Mouse (Mus musculus): ENCODE measurements around the gene Tbc1d23.
"Not testable (repeated sequence)": the region's sequence is repeated elsewhere in the genome, so short reads cannot be mapped to it uniquely, and the experiment has no call there.

Tbc1d23 gene

DNA sequence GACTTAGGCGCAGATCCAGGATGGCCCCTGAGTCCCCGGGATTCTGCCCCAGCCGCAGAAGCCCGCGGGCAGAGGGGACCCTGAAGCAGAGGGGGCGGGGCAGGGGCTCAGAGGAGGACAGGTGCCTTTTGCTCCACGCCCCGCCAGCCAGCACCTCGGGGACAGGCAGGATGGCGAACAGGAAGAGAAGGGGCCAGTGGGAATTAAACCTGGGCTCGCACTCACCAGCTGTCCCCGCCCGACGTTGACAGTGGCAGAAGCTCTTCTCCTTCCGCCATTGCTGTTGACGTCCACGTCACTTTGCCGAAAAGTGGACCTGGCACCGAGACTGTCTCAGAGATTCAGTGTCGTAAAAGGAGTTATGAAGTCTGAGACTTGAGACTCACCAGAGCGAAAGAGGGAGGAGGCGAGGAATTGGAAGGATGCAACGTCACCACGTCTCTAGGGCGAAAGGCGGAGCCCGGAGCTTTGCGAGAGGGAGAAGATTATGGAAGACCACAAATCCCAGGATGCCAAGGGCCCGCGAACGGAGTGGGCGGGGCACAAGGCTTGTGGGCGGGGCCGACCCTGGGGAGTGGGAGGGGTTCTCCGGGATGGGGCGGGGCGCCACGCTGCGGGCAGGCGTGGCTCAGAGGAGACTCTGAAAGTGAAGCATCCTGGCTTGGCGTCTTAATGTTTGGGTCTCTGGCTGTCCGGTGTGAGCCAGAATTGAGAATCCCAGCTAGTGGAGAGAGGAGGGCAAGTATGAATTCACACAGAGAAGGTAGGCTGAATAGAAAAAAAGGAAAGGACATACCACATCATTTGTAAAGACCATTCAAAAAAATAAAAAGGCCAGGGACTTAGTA lies at the start of gene Tbc1d23:
Gene Tbc1d23 (minus strand): TSS at position 416 of the 848 bp plus-strand sequence.
- DNase-seq, result peak; percentile 97 to 98

DNA sequence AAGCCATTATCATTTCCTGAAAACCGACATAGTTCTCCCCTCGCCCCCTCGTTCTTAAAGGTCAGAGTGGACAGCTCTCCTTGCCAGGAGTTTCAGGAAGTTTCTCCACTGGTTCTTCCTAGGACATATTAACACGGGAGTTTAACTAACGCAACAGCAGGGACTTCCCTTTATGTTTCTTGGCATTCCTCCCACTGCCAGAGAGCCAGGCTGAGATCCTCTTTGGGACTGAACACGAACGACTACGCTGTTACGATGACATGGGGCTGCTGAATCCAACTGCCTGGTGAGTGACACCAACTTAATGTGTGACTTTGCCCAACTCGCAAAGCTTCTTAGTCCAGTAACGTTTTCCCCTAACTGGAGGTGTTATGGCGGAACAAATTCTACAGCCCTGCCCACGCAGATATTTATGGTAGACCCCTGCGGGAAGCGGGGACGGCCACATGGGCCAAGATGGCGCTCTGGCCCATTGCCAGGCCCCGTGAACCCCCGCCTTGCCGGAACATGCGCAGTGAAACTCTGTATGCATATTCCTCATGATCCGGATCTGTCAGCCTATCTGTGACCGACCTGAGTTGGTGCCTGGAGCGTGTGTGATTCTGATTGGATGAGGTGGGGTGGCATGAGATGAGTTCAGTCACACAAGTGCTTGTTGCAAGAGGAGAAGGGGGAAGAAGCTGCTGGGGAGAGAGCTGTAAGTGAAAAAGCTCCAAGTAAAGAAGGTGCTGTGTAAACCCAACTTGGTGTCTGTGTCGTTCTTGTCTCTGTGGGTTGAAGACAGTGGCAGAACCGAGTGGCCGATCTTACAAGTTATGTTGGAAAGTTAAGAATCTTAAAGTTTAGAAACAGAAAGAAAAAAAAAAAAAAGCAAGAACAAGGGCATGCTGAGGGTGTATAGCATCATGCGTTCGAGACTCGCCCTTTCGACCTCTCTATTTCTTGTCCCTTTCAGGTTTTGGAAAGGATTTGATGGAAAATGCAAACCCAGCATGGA lies 49.2 kb upstream of the Tbc1d23 start:
- DNase-seq, result no peak

DNA sequence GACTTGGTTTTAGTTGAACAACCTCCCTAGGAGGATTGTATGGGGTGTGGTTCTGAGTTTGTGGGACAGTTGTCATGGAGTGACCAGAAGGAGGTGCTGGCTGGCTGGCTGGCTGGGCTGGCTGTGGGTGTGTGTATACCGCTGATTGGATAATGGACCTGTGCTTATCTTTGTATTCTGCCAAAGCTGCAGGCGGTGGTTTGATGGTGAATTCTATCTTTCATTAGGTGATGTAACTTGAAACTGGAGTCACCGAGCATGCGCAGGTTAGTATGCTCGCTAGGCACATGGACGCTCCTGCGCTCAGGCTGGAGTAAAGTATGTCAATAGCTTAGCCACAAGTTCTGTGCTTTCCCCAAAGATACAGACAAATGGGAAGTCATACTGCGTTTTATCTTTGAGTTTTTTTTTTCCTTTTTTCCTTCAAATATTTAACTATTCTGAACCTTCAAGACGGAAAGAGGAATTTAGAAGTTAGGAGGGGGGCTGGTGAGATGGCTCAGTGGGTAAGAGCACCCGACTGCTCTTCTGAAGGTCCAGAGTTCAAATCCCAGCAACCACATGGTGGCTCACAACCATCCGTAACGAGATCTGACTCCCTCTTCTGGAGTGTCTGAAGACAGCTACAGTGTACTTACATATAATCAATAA lies 47.8 kb upstream of the Tbc1d23 start:
- DNase-seq, result no peak

DNA sequence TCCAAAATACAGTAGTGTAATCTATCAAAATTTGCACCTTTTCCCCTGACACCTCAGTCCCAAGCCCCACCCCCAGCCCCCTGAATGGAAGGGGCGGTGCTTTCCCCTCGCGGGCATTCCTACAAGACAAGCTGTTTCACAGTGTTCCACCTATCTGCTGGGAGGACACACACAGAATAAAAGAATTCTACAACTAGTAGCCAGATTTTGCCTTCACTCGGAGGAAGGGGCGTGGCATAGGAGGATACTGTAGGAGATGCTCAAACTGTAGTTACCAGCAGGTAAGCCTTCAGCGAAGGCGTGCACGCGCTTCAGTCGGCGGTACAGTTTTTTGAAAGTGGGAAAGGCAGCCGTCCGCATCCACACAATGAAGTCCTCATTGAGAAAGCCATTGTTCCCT lies 38.4 kb upstream of the Tbc1d23 start:
- DNase-seq, result no peak

DNA sequence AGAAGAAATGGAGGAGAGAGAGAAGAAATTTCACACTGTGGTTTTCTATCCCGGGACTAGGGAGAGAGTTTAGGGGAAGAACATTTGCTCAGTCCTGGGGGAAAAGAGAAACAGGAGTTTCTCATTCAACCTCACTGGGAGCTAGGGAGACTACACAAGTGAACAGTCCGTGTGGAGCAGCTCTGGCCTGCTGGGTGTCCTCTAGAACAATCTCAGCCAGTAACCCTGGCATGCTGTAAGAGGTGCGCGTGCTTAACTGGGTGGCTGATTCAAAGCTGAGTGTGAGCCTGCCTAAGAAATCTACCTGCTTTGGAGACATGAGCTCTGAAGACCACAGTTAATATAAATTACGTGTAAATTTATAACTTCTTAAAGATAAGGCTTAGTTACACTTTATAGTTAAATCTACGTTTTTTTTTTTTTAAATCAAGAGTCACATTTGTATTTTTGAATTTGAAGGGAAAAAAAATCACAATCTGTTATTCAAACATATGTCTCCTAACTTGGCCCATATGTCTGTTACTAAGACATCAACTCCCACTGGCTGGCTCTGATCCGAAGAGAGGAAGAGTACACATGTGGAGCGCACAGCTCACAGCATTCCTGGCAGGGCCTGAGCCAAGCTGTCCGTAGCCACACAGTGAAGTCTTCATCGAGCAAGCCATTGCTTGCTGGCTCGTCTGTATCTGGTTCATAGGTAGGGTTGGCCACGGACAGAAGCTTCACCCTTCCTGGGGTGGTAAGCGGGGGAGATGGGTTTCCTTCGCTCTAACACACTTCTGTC lies 36.9 kb upstream of the Tbc1d23 start:
- DNase-seq, result no peak

DNA sequence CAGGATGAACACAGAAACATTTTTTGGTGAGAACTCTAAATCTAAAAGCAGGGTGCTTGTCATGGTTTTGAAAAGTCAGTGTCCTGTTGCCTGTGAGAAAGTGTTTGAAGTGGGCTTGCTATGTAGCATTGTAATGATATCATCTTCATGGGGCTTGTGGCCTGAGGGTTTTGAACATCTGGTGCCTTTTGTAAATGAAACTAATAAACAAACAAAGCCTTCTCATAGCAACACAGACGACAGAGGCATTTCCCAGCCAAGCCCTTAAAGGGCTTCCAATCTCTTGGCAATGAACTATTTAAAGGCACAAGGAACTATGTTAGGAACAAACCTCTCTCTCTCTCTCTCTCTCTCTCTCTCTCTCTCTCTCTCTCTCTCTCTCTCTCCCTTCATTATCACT lies 35.8 kb upstream of the Tbc1d23 start:
- peak; percentile 21 to 33 for DNase-seq

DNA sequence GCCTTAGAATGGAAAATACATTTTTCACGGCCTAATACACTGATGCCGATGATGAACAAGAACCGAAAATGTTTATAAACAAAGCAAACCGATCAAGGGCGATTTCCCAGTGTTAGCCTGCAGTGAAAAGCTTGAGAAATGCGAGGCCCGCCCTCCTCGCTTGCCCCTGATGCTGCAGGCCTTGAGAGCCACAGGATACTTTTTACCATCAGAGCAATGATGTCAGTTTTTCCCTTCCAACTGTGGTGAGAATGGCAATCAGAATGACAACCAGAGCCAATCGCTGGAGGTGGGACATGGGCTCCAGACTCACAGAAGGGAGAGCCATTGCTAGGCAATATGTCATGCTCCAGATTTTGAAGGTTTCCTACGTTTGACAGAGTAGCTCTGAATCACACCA lies 28.8 kb upstream of the Tbc1d23 start:
- DNase-seq, result no peak

DNA sequence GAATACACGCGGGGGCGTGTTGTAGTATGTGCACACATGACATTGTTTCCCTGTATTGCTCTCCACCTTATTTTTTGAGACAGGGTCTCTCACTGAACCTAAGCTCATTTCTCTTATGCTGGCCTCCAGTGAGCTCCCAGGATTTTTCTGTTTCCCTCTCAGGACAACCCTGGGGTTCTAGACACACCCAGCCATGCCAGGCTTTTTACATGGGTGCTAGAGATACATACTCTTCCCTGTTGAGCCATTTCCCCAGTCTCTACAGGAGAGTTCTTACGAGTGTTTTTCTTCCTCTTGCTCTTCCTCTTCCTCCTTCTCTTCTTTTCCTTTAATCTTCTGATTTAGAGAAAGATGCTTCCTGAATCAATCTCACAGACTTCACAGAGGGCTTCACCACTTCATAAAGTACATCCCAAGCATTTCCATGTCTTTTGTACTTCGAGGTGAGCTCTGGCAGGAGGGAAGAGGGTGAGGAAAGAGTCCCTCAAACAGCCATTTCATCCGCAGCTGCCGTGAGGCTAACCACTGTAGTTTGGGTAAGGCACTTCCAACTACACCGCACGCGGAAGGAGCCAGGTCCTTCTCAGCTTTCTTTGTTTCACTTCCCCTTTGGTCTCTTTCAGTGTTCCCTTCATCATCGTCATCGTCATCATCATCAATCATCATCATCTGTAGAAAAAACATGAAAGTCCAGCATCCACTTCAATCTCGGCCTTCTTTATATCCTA lies 28.2 kb upstream of the Tbc1d23 start:
- DNase-seq, result no peak

DNA sequence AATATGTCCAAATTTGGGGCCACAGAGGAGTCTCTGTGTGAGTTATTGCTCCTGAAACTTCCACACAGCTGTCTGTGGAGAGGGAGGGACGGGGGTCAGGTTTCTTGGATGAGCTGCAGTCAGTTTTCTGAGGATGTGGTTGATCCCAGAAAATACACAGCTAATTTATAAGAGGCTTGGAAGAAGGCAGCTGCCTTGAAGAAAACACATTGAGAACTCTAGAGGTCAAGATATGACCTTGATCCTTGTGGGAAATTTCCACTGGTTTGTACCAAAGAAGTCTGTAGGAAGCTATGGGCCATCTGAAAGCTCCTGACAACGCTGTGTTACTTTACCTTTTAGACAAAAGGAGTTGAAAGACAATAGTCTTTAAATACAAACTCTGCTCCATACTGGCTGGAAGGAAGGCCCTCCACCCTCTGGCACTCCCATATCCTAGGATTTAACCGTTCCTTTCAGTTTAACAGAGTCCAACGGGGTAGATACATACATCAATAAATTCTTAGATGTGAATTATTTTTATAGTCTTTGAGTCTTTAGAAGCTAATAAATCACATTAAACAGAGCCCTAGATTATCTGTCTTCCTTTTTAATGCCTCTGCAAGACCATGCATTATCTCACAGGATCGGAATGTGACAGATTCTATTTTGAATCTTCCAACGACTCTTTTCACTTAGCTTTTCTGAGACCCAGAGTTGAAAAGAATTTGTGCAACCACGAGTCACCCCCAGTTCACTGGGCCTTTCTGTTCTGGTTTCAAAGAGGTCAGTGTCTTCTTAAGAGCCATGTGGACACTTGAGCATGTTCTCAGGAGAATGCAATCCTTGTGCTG lies 20.5 kb upstream of the Tbc1d23 start:
- DNase-seq, result peak; percentile 58 to 67

DNA sequence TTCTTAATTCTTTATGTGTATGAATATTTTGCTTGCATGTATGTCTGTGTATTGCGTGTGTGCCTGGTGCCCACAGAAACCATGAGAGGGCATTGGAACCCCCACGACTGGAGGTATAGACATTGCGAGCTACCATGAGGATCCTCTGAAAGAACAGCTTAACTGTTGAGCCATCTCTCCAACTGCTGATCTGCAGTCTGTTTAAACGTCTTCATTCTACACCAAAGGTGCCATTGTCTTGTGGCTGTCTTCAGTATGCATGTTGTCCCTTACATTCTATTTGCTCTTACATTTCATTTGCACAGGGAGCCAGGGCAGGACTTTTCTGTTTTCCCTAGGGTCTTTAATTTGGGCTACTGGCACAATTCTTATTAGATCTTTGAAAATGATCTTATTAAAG lies 19.7 kb upstream of the Tbc1d23 start:
- no peak for DNase-seq

DNA sequence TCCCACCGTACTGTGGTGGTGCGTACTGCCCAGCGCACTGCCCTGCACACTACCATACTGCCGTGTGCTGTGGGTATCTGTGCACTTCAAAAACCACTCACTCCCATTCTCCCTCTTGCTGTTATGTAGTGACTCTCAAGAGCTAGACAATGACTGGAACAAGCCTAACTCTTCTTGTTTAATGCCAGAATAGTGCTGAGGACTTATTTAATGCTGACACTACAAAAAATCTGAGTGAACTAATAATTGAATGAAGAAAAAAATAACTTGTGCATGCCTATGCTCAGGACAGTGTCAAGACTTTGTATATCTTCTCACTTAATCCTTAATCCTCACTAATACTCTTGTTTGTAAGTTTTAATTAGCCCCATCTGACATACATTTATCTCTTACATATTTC lies 16.2 kb upstream of the Tbc1d23 start:
- no peak for DNase-seq

DNA sequence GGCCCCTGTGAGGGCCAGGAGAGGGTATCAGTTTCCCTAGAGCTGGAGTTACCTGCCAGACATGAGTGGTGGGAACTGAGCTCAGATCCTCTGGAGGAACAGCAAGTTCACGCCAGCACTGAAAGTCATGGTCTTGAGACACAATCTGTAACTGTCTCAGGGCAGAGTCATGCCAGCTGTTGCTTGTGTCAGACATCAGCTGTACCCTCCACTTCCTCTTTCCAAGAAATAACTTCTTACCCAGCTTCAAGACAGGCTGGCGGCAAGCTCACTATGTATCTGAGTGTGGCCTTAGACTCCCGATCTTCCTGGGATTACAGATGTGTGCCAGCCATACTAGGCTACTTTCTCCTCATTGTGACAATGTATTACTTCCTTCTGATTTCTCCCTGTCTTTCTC lies 15.3 kb upstream of the Tbc1d23 start:
- DNase-seq, result no peak

DNA sequence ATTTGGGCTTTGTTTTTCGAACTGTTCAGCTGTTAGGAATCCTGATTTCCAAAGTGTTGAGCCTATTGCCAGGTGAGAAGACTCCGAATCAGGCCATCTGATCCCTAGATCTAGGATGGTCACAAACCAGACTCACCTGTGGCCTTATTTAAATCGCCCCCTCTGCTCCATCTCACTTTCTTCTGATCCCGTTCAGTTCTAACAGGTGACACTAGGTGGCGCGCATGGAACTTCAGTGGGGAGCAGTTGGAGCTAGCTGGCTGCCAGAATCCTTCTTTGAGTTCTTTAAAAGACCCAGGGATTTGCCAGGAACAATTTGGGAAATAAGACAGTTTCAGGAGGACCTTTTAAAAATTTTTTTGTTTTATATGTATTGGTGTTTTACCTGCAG lies 12.5 kb upstream of the Tbc1d23 start:
- peak; percentile 93 for DNase-seq

DNA sequence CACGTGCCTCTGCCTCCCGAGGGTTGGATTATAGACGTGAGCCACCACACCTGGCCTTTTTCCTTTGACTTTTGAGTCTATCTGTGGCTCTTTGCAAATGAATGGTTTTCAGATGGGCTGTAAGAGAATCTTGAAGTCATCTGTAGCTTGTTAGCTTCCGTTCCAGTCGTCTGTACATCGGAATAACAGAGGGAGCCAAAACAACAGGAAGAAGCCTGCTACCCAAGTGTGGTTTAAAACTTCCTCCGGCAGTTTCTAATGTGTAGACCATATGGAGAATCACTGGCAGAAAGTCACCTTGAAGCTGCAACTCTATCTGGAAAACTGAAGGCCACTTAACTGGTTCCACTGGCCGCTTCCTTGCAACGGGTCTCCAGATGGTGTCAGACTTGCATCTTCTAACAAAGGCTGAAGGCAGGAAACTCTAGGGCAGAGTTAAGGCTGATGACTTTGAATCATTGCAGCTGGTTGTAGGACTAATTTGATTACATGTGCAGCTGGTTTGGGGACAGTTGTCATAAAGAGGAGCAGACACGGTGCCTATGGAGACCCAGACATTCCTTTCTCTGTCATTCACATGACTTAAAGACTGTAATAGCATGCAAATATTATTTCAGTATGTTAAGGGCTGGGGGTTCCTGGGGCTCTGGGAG lies 12.0 kb upstream of the Tbc1d23 start:
- peak; percentile 50 to 68 for DNase-seq

DNA sequence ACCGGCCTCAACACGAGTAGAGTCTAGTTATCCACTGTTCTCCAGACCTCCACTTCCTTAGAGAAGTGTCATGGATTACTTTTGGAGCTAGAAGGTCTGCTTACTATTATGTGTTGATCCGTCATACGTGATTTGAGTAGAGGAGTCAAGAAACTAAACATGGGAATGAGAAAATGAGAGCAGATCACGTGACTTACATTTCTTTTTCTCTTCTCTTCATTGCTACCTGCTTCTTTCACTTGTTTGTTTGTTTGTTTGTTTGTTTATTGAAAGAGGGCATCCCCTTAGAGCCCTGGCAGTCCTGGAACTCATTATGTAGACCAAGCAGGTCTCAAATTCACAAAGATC lies 11.5 kb upstream of the Tbc1d23 start:
- DNase-seq, result no peak

DNA sequence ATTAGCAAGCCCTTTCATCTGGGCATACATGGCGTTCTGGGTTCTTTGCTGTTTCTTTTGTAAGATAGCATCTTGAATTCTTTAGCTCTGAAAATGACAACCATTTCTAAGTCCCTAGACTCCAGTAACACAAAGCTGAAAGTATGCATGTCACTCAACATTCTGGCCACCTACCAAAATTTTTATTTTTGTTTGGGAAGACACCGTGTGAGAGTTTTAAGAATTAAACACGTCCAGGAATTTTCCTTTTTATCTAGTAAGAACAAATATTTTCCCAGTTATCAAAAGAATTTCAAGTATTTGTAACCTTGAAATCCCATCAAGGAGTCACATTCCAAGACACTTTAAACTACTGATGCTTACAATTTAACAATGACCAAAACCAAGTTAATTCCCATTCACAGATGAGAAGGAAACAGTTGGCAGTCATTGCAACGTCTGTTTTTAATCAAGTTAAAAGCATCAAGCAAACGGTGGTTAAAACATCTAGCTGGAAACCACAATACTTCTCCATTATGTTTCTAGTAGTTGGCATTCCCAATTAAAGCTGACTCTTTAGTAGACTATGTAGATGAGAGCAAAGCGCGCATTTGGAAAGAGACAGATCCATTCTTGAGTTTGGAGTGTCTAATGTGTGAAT lies 4.7 kb upstream of the Tbc1d23 start:
- no peak for DNase-seq

DNA sequence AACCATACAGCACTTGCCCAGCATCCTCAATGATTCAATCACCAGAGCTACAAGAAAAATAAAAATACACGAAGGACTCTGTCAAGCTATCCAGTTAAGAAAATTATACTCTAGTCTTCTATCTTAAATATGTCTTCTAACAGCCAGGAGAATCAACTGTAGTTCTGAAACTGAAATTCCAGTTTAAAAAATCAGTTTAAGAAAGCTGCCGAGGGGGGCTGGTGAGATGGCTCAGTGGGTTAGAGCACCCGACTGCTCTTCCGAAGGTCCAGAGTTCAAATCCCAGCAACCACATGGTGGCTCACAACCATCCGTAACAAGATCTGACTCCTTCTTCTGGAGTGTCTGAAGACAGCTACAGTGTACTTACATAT lies 620 bp upstream of the Tbc1d23 start:
- DNase-seq, result not testable (repeated sequence)

DNA sequence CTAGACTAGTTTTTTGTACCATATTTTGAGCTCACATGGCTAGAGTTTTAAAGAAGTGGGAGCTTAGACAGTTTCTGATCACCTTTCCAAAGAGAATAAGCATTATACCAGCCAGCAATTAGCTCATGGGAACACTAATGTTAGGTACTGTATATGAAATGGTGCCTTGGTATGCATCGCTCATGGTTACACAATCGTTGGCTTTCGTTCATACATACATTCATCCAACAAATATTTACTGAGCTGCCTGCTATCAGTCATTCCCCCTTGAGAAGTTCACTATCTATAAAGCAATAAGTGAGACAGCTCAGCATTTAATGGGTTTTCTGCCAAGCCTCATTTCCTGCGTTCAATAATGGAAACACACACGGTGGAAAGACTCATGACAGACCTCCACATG lies 4.9 kb downstream of the Tbc1d23 start:
- DNase-seq, result no peak

DNA sequence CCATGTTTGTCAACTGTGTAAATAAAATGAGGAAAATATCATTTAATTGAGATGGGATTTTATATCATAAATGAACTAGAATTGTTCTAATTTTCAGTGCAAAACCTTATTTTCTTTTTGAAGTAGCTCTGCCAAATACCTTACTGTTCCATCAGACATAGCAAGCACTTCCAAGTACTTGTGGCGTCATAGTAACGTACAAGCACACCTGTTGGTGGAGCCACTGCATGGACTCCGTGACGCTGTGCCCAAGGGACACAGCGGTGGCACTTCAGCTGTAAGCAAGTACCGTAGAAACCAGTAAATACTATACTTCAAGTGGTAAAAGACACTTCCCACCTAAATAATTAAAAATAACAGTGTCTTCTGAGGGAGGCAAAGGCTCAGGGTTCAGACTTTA lies 10.9 kb downstream of the Tbc1d23 start:
- no peak for DNase-seq

DNA sequence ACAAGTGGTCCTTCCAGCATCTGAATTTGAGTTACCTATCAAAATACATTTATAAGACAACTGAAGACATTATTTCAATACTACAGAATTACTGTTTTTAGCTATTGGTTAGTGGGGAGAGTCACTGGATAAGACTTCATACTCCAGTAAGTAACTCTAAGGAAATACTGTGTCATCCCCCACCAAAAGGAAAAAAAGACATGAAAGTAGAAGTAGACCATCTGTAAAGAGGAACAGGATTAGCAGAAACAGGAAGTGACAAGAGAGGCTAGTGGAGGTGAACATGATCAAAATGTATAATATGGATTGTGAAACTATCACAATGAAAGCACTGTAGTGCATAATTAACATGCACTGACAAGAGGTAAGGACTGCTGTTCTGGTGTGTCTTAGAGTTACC lies 15.3 kb downstream of the Tbc1d23 start:
- no peak for DNase-seq

Data from kidney, postnatal 4 days (tissue).